Mouse (Mus musculus): ENCODE data around the gene Olfr556. TPM values are rescaled to one million over a fixed set of nuclear protein-coding genes. Genes with fewer than 3 reads are reported as not detected.
"Not testable (repeated sequence)": the region's sequence is repeated elsewhere in the genome, so short reads cannot be mapped to it uniquely, and the experiment has no call there.

The Olfr556 gene
- not detected in 2 replicates for polyA plus RNA-seq (2014; fragmentation: Nextera tagmentation; extraction: Ambion mirVana)

DNA sequence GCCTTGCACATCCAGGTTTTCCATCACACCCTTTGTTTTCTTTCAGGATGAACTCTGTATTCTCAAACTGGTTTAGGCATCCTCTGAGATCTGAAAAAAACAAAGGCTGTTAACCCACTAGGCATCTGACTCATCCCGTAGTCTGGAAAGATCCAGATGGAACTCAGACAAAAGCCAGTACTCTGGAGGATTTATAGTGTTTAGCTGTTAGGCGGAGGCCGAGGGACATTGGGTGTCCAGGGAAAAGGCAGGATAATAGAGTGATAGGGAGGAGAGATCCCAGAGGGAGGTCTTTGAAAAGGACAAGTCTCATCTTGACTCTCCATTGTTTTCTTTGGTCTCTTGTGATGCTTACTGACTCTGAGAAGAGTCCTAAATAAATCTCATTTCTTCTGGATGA is at the start of gene Olfr556:
Gene Olfr556 (plus strand): TSS at position 301 of the 400 bp plus-strand sequence.
- H3K27ac ChIP-seq (ENCODE audit: low read depth, low read length): no peak within 1 kb of the TSS
- no peak within 1 kb of the TSS for H3K4me3 ChIP-seq (ENCODE audit: low read depth, low read length)
- ATAC-seq (replicated peaks; ENCODE audit: low FRiP score): no peak
- no peaks in the 10 kb centered on the region for H3K9me3 ChIP-seq (ENCODE audit: control insufficient read depth, low read length)
- no peak within 1 kb of the TSS for H3K9ac ChIP-seq (ENCODE audit: low read length)
- 69% methylated on average over 3 of the region's 3 CpGs for WGBS
- no peak within 1 kb of the TSS for H3K4me2 ChIP-seq (ENCODE audit: low read depth, low read length, severe bottlenecking)
- H3K36me3 ChIP-seq (ENCODE audit: control insufficient read depth, insufficient read depth, low read length): no peaks in the 10 kb centered on the region
- no peaks in the 10 kb centered on the region for H3K4me1 ChIP-seq (replicated peaks; ENCODE audit: control insufficient read depth, insufficient read depth, low read length)
- DNase-seq (ENCODE audit: low spot score): no peak
- H3K27me3 ChIP-seq (ENCODE audit: control insufficient read depth, insufficient read depth, low read length): no peaks in the 10 kb centered on the region

DNA sequence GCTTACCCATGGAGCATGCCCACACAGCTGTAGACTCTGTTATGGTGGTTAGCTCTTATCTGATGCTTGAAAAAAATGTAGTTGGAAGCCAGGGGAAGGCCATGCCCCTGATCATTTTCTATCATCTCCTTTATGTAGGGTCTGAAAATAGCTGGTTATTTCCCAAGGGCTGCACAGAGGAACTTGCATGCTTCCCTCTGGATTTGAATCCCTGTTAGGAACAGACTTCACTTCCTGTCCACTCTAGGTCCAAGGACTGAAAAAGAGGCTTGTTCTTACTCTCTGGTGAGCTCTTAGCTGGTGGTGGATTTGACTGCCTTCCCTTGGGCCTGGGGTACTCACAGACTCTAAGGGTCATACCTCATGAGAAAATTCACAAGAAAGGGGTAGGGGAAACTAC is 46.6 kb upstream of the Olfr556 start, which contains the start of gene Olfr553:
Gene Olfr553 (minus strand): TSS at position 101 of the 400 bp plus-strand sequence.
- Histone ChIP-seq H3K9ac (ENCODE audit: low read length) (no peak within 1 kb of the TSS), H3K4me2 (ENCODE audit: low read depth, low read length, severe bottlenecking) (no peak within 1 kb of the TSS), H3K9me3 (ENCODE audit: control insufficient read depth, low read length) (no peaks in the 10 kb centered on the region), H3K27ac (ENCODE audit: low read depth, low read length) (no peak within 1 kb of the TSS), H3K4me3 (ENCODE audit: low read depth, low read length) (no peak within 1 kb of the TSS), H3K4me1 (replicated peaks; ENCODE audit: control insufficient read depth, insufficient read depth, low read length) (no peaks in the 10 kb centered on the region), H3K27me3 (ENCODE audit: control insufficient read depth, insufficient read depth, low read length) (no peaks in the 10 kb centered on the region), H3K36me3 (ENCODE audit: control insufficient read depth, insufficient read depth, low read length) (no peaks in the 10 kb centered on the region)
- ATAC-seq (replicated peaks; ENCODE audit: low FRiP score): no peak
- no peak for DNase-seq (ENCODE audit: low spot score)

DNA sequence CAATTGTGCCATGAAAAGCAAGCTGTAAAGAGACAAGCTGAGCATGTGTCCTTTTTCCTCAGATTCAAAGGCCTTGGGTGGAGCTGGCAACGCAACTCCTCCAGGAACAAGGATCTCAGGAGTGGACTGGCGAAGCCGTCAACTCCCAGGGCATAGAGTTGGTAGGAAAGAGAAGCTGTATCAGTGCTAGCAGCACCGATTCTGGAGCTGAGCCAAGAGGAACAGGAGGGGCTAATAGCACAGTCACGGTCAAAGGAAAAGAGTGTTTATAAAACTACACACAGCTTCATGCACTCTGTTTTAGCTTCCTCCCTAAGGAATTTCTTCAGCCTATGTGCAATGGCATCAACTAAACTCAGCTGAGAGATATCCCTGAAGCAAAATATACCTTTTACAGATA is 45.1 kb upstream of the Olfr556 start:
- Histone ChIP-seq H3K4me2 (ENCODE audit: low read depth, low read length, severe bottlenecking) (no peak overlapping the region), H3K9me3 (ENCODE audit: control insufficient read depth, low read length) (no peaks in the 10 kb centered on the region), H3K4me3 (ENCODE audit: low read depth, low read length) (no peak overlapping the region), H3K27ac (ENCODE audit: low read depth, low read length) (no peak overlapping the region), H3K4me1 (replicated peaks; ENCODE audit: control insufficient read depth, insufficient read depth, low read length) (no peaks in the 10 kb centered on the region), H3K27me3 (ENCODE audit: control insufficient read depth, insufficient read depth, low read length) (no peaks in the 10 kb centered on the region), H3K9ac (ENCODE audit: low read length) (no peak overlapping the region), H3K36me3 (ENCODE audit: control insufficient read depth, insufficient read depth, low read length) (no peaks in the 10 kb centered on the region)
- no peak for DNase-seq (ENCODE audit: low spot score)
- WGBS: 86% methylated on average over 5 of the region's 5 CpGs
- ATAC-seq (replicated peaks; ENCODE audit: low FRiP score): no peak

DNA sequence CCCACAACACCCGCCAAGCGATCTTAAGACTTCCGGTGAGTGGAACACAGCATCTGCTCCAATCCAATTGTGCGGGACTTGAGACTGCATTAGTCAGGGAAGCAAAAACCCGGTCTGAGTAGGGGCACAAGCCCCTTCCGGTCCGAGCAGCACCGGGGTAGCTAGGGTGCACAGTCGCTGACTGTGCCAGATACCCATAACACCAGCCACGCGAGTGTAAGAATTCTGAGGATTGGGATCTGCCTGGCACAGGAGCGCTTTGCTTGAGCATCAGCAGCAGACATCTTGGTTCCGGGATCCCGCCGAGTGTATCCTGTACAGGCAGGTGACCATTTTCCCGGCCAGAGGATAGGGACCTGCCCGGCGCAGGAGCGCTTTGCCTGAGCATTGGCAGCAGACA is 44.3 kb upstream of the Olfr556 start:
- not testable (repeated sequence) for ATAC-seq (replicated peaks; ENCODE audit: low FRiP score); H3K4me3 ChIP-seq (ENCODE audit: low read depth, low read length); H3K4me1 ChIP-seq (replicated peaks; ENCODE audit: control insufficient read depth, insufficient read depth, low read length); H3K27me3 ChIP-seq (ENCODE audit: control insufficient read depth, insufficient read depth, low read length); H3K27ac ChIP-seq (ENCODE audit: low read depth, low read length); H3K36me3 ChIP-seq (ENCODE audit: control insufficient read depth, insufficient read depth, low read length); H3K4me2 ChIP-seq (ENCODE audit: low read depth, low read length, severe bottlenecking); H3K9ac ChIP-seq (ENCODE audit: low read length); H3K9me3 ChIP-seq (ENCODE audit: control insufficient read depth, low read length); DNase-seq (ENCODE audit: low spot score)
- WGBS: 88% methylated on average over 18 of the region's 19 CpGs

DNA sequence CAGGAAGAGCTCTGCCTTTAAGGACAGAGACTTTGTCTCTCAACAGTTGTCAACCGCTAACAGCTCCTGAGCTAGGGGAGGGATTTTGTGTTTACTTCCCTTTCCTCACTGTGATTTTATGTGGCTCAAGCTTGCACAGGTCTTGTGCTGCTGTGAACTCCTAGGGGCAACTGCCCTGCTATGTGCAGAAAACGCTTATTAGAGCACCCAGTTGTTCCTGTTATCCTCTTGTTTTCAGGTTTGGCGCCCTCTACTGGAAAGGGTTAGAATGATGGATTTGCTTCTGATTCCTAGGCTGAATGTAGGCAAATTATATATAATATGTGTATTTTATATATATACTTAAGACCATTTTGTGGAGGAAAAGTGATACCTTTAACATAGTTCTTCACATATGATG is 28.0 kb upstream of the Olfr556 start:
- no peaks in the 10 kb centered on the region for H3K27me3 ChIP-seq (ENCODE audit: control insufficient read depth, insufficient read depth, low read length)
- no peak overlapping the region for H3K4me2 ChIP-seq (ENCODE audit: low read depth, low read length, severe bottlenecking)
- H3K27ac ChIP-seq (ENCODE audit: low read depth, low read length): no peak overlapping the region
- H3K9me3 ChIP-seq (ENCODE audit: control insufficient read depth, low read length): no peaks in the 10 kb centered on the region
- no peak overlapping the region for H3K9ac ChIP-seq (ENCODE audit: low read length)
- 30% methylated on average over 3 of the region's 3 CpGs for WGBS
- no peaks in the 10 kb centered on the region for H3K4me1 ChIP-seq (replicated peaks; ENCODE audit: control insufficient read depth, insufficient read depth, low read length)
- DNase-seq (ENCODE audit: low spot score): no peak
- H3K4me3 ChIP-seq (ENCODE audit: low read depth, low read length): no peak overlapping the region
- no peaks in the 10 kb centered on the region for H3K36me3 ChIP-seq (ENCODE audit: control insufficient read depth, insufficient read depth, low read length)
- no peak for ATAC-seq (replicated peaks; ENCODE audit: low FRiP score)

DNA sequence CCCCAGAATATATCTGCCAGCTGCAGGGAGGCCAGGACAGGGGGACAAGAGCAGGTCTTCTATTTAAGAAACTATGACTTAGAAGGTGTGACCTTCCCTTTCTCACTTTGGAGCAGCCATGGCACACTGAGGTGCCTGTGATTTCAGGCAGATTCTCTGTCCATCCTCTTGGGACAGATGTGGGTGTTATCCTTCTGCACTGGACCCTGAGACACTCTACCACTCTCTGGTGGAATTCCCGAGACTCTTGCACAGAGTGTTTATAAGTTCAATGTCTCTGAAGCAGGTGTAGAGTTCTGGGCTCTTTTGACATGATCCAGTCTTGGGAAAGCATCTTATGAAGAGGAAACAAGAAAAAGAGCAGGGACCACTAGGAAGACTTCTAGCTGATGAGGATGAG is 26.6 kb upstream of the Olfr556 start, which contains the start of gene Olfr554:
Gene Olfr554 (plus strand): TSS at position 301 of the 400 bp plus-strand sequence.
- H3K27ac ChIP-seq (ENCODE audit: low read depth, low read length): no peak within 1 kb of the TSS
- ATAC-seq (replicated peaks; ENCODE audit: low FRiP score) (no peak), DNase-seq (ENCODE audit: low spot score) (no peak)
- no peaks in the 10 kb centered on the region for H3K4me1 ChIP-seq (replicated peaks; ENCODE audit: control insufficient read depth, insufficient read depth, low read length)
- no peaks in the 10 kb centered on the region for H3K27me3 ChIP-seq (ENCODE audit: control insufficient read depth, insufficient read depth, low read length)
- H3K9ac ChIP-seq (ENCODE audit: low read length): no peak within 1 kb of the TSS
- H3K36me3 ChIP-seq (ENCODE audit: control insufficient read depth, insufficient read depth, low read length): no peaks in the 10 kb centered on the region
- H3K4me3 ChIP-seq (ENCODE audit: low read depth, low read length): no peak within 1 kb of the TSS
- no peak within 1 kb of the TSS for H3K4me2 ChIP-seq (ENCODE audit: low read depth, low read length, severe bottlenecking)
- 78% methylated on average over 1 of the region's 1 CpGs for WGBS
- H3K9me3 ChIP-seq (ENCODE audit: control insufficient read depth, low read length): no peaks in the 10 kb centered on the region

DNA sequence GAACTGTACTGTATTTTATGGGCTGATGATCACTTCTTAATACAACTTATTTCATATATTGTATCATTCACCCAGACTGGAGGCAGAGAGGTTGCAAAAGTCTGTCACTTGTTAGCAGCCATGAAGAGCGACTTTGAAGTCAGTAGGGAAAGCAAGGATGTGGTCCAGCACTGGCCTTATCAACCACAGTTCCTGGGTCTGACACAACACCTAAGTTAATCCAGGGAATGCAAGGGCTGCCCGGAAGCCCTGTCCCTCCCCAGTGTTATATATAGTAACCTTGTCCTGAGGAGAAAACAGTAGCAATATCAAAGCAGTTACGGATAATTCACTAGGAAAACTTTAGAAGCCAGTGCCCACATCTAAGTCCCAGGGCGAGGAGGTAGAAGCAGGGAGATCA is 19.8 kb upstream of the Olfr556 start:
- H3K9me3 ChIP-seq (ENCODE audit: control insufficient read depth, low read length); H3K4me1 ChIP-seq (replicated peaks; ENCODE audit: control insufficient read depth, insufficient read depth, low read length); H3K9ac ChIP-seq (ENCODE audit: low read length); H3K4me2 ChIP-seq (ENCODE audit: low read depth, low read length, severe bottlenecking); DNase-seq (ENCODE audit: low spot score); H3K4me3 ChIP-seq (ENCODE audit: low read depth, low read length); H3K36me3 ChIP-seq (ENCODE audit: control insufficient read depth, insufficient read depth, low read length); ATAC-seq (replicated peaks; ENCODE audit: low FRiP score); H3K27me3 ChIP-seq (ENCODE audit: control insufficient read depth, insufficient read depth, low read length); H3K27ac ChIP-seq (ENCODE audit: low read depth, low read length): not testable (repeated sequence)
- 81% methylated on average over 3 of the region's 4 CpGs for WGBS

DNA sequence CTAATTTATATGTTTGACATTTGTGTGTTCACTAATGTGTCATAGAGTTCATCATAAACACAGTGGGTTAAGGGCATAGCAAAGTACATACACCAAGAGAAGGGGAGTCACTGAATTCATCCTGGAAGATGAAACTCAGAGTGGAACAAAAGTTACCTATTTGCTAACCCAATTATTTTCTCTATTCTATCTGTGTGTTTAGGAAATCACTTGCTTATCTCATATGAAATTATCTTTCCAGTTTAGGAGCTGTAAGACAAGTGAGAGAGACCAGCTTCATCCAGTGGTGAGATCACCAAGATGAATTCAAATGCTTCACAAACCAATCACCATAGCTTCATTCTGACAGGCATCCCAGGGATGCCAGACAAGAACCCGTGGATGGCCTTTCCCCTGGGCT is 6.2 kb upstream of the Olfr556 start, which contains the start of gene Olfr555:
Gene Olfr555 (plus strand): TSS at position 301 of the 400 bp plus-strand sequence.
- Histone ChIP-seq H3K9ac (ENCODE audit: low read length) (no peak within 1 kb of the TSS), H3K4me1 (replicated peaks; ENCODE audit: control insufficient read depth, insufficient read depth, low read length) (no peaks in the 10 kb centered on the region), H3K9me3 (ENCODE audit: control insufficient read depth, low read length) (no peaks in the 10 kb centered on the region), H3K27me3 (ENCODE audit: control insufficient read depth, insufficient read depth, low read length) (no peaks in the 10 kb centered on the region), H3K36me3 (ENCODE audit: control insufficient read depth, insufficient read depth, low read length) (no peaks in the 10 kb centered on the region), H3K27ac (ENCODE audit: low read depth, low read length) (no peak within 1 kb of the TSS), H3K4me3 (ENCODE audit: low read depth, low read length) (no peak within 1 kb of the TSS), H3K4me2 (ENCODE audit: low read depth, low read length, severe bottlenecking) (no peak within 1 kb of the TSS)
- ATAC-seq (replicated peaks; ENCODE audit: low FRiP score) (no peak), DNase-seq (ENCODE audit: low spot score) (no peak)
- WGBS: 76% methylated on average over 1 of the region's 1 CpGs

DNA sequence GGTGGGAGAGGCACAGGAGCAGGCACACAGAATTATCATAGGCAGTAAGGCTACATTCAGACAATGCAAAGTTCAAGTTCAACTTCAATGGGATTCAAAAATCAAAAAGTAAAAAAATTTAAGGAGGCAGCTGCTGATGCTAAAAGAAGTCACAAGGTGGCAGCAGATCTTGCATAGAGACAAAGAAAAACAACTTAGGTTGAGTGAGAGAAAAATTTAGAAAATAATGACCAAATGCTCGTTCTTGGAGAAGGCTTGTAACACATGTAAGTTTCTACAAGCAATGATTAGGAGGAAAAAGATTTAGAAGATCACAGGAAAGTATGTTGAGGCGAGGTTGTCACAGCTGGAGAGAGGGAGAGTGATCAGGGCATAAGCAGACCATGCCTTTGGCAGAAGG is 679 bp downstream of the Olfr556 start:
- H3K4me1 ChIP-seq (replicated peaks; ENCODE audit: control insufficient read depth, insufficient read depth, low read length): no peaks in the 10 kb centered on the region
- H3K4me2 ChIP-seq (ENCODE audit: low read depth, low read length, severe bottlenecking): no peak overlapping the region
- no peaks in the 10 kb centered on the region for H3K36me3 ChIP-seq (ENCODE audit: control insufficient read depth, insufficient read depth, low read length)
- DNase-seq (ENCODE audit: low spot score) (no peak), ATAC-seq (replicated peaks; ENCODE audit: low FRiP score) (no peak)
- H3K9me3 ChIP-seq (ENCODE audit: control insufficient read depth, low read length): no peaks in the 10 kb centered on the region
- H3K4me3 ChIP-seq (ENCODE audit: low read depth, low read length): no peak overlapping the region
- no peak overlapping the region for H3K9ac ChIP-seq (ENCODE audit: low read length)
- H3K27me3 ChIP-seq (ENCODE audit: control insufficient read depth, insufficient read depth, low read length): no peaks in the 10 kb centered on the region
- no peak overlapping the region for H3K27ac ChIP-seq (ENCODE audit: low read depth, low read length)
- 42% methylated on average over 2 of the region's 2 CpGs for WGBS
